Mouse (Mus musculus) small intestine, adult 2 months (tissue): ENCODE data around the gene Unc5a.

Source experiments
- CTCF ChIP-seq: fragments of 200-500 bp; IDR thresholded peaks from 2 replicates; pipeline ENCODE4 v1.5.1; 2012; ENCODE audit warnings: low read depth, mild to moderate bottlenecking, control low read depth, inconsistent platforms, low read length, moderate library complexity, mixed read lengths; ENCODE audit not compliant: insufficient replicate concordance, insufficient read length; ENCODE audit errors: extremely low read depth
- POLR2A ChIP-seq: fragments of 200-500 bp; IDR thresholded peaks from 2 replicates; pipeline ENCODE4 v1.6.1; 2012; ENCODE audit warnings: low read depth, mild to moderate bottlenecking, control low read depth, inconsistent platforms, low read length, moderate library complexity

- TF ChIP-seq CTCF (no peak), POLR2A (no peak)
Observed at GRCm38 (mm10) chr13:55002090-55002489, 52.9 kb downstream of the Unc5a start.
